ENCODE assay signal across 8 mouse cellular contexts in the genomic region with DNA sequence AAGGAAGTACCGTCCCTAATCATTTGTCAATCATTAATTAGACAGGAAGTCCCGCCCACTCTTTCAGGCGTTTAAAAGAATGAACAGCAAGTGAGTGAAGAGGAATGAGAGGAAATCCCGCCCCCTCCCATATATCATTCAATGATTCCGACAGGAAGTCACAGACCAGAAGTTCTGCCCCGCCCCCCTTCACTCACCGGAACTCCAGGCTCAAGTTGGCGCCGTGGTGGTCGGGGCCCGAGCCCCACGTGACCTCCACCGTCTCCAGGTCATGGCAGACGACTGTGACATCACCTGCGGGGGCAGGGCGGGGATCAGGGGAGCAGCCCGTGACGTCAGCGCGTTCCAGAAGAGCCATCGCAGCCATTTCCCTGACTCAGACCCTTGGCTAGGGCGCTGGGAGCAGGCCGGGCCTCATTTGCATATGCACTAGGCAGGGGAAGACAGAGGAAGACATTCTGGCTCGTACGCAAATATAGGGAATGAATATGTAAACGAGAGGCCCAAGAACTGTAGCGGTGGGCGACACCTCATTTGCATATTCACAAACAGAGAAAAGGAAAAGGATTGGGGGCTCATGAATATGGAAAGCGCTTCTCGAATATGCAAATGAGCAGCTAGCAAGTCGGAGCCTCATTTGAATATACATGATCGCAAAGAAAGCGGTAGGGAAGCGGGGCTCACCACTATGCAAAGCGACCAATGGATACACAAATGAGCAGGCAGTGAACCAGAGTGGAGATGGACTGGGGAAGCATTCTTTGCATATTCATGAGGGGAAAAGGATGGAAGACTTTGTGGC. TPM values are rescaled to one million over a fixed set of nuclear protein-coding genes. Genes with fewer than 3 reads are reported as not detected.
DNase-seq lines count a peak whose midpoint lies in the region; ATAC-seq lines count a peak whose summit lies in the region.

No protein-coding gene starts in this region.

- H3K27me3 ChIP-seq in hindbrain, embryonic 11.5 days (ENCODE audit: control insufficient read depth, insufficient read depth, low read length), result no peaks in the 10 kb centered on the region
- no peaks in the 10 kb centered on the region for H3K27me3 ChIP-seq in lung, embryonic 16.5 days (ENCODE audit: control insufficient read depth, insufficient read depth, low read depth, low read length)

- peak; percentile 79 for ATAC-seq in hindbrain, embryonic 11.5 days (ENCODE audit: low FRiP score)
- ATAC-seq in lung, embryonic 16.5 days (ENCODE audit: low read depth), result peak; percentile 81

- H3K4me2 ChIP-seq in hindbrain, embryonic 11.5 days (replicated peaks; ENCODE audit: low read depth, low read length), result peak overlapping the region; percentile 37
- H3K4me2 ChIP-seq in lung, embryonic 16.5 days (ENCODE audit: low read depth, low read length), result peak overlapping the region; percentile 63

- peaks cover 4% of the 10 kb centered on the region; the same call in 1 of the 2 replicates for H3K36me3 ChIP-seq in hindbrain, embryonic 11.5 days (ENCODE audit: control insufficient read depth, insufficient read depth, low read length)
- peaks cover 22% of the 10 kb centered on the region for H3K36me3 ChIP-seq in lung, embryonic 16.5 days (ENCODE audit: control insufficient read depth, insufficient read depth, low read length)

- H3K27ac ChIP-seq in hindbrain, embryonic 11.5 days (ENCODE audit: low read depth, low read length), result peak overlapping the region; percentile 92
- H3K27ac ChIP-seq in lung, embryonic 16.5 days (ENCODE audit: low read length), result peak overlapping the region; percentile 98

- no peak overlapping the region for H3K9ac ChIP-seq in hindbrain, embryonic 11.5 days (ENCODE audit: low read depth, low read length)
- peak overlapping the region; percentile 46 for H3K9ac ChIP-seq in lung, embryonic 16.5 days (ENCODE audit: low read length)

- H3K9me3 ChIP-seq in hindbrain, embryonic 11.5 days (ENCODE audit: control insufficient read depth, low read length), result peaks cover 11% of the 10 kb centered on the region
- H3K9me3 ChIP-seq in lung, embryonic 16.5 days (ENCODE audit: control insufficient read depth, low read length), result peaks cover 32% of the 10 kb centered on the region

- H3K4me3 ChIP-seq in hindbrain, embryonic 11.5 days (ENCODE audit: low read depth, low read length), result peak overlapping the region; percentile 57
- H3K4me3 ChIP-seq in lung, embryonic 16.5 days (ENCODE audit: low read length), result peak overlapping the region; percentile 80

- DNase-seq in NIH3T3 (ENCODE audit: low read depth), result peak; percentile 99
- peak; percentile 100 for DNase-seq in cerebellum, adult 9-10 months
- peak; percentile 93 for DNase-seq in forelimb bud, embryonic 11.5 days (ENCODE audit: low read depth, low spot score)
- peak; percentile 94 for DNase-seq in hindbrain, embryonic 11.5 days (ENCODE audit: low spot score)
- DNase-seq in layer of hippocampus, adult 9-11 months, result peak; percentile 99
- peak; percentile 86 for DNase-seq in ovary, postnatal 10 days (ENCODE audit: low spot score)
- DNase-seq in thymus, postnatal 25 days, result peak; percentile 91

- WGBS in hindbrain, embryonic 11.5 days, result under 1% methylated on average over 35 of the region's 35 CpGs
- WGBS in lung, embryonic 16.5 days, result under 1% methylated on average over 35 of the region's 35 CpGs

- H3K4me1 ChIP-seq in hindbrain, embryonic 11.5 days (replicated peaks; ENCODE audit: control insufficient read depth, insufficient read depth, low read length), result no peaks in the 10 kb centered on the region
- no peaks in the 10 kb centered on the region for H3K4me1 ChIP-seq in lung, embryonic 16.5 days (replicated peaks; ENCODE audit: control insufficient read depth, insufficient read depth, low read length)

RNA-seq across cellular contexts. Expression of gene Crlf2, which starts 1.3 kb away (rescaled TPM):
- polyA plus RNA-seq in hindbrain, embryonic 11.5 days (2014; fragmentation: Nextera tagmentation; extraction: Ambion mirVana), result 4.4 and 4.8 TPM in 2 replicates
- 11.8 and 13.2 TPM in 2 replicates for polyA plus RNA-seq in lung, embryonic 16.5 days (2015; fragmentation: Nextera tagmentation; extraction: Ambion mirVana)

Comparison
In these comparisons a context has a peak if more than half of its experiments do, and no peak if none do; other contexts are left out.
1. Peak in every context shown above with its lines: DNase-seq, ATAC-seq, H3K4me3 ChIP-seq and H3K27ac ChIP-seq.